Mouse (Mus musculus): ENCODE measurements around the gene Kif3c.

Gene Kif3c

GRCm38 (mm10) chr12:3364508-3365448, at the start of gene Kif3c:
Gene Kif3c, plus strand, starts transcription at chr12:3365132.
- peak; percentile 73 for DNase-seq (ENCODE audit: low read depth, low spot score)

GRCm38 (mm10) chr12:3316083-3316482, 48.8 kb upstream of the Kif3c start:
- no peak for DNase-seq (ENCODE audit: low read depth, low spot score)

DNA sequence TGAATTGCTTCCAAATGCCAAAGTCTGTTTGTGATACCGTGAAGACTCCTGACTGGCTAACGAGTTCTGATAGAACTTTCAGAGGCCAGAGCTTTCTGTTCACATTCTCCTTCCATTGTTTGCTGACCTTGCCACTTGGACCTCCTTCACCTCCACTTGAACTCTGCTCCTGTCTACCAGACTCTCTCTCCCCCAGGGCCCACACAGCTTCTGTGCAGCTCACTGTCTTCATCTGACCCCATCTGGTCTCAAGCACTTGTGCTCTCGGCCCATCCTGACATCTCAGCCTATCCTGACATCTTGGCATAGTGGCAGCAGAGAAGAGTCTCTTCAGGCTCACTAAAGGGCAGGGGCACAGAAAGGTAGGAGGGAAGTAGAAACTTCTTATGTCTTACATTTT, 48.0 kb upstream of the Kif3c start:
- DNase-seq (ENCODE audit: low read depth, low spot score) = no peak

DNA sequence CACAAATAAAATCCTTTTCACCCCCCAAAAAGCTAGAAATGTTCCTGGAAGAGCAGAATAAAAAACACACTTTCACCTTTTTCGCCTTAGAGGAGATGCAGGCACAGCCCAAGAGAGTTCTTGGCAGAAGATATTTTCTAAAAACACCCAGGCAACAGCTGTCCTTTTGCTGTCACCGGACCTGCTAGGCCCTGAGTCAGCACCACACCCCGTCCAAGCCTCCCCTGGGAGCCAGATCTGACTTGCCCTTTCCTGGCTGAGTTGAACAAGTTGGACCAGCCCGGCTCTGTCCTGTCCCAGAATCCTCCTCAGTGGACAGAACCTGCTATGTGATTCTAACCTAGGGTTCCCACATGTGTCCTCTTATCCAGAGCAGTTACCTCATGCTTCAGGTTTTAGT, 45.6 kb upstream of the Kif3c start:
- DNase-seq (ENCODE audit: low read depth, low spot score) = no peak

DNA sequence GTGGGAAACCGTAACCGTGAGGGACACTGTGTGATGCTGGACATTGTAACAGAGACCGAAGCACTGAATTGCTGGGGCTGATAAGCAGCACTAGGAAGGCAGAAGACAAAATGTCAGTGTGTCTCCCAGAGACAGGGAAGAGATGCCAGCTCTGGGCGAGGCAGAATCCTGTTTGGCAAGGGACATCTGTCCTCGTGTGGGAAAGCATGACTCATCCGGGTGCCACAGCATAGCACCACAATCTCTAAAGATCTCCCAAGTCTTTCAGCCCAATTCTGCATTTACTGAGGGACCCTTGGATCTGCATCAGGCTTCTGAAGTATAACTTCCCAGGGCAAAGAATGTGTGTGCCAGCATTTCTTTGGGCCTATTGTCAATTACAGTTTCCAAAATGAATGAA, 41.7 kb upstream of the Kif3c start:
- DNase-seq (ENCODE audit: low read depth, low spot score) = no peak

- DNase-seq (ENCODE audit: low read depth, low spot score) = no peak
Observed at GRCm38 (mm10) chr12:3325232-3325631, 39.7 kb upstream of the Kif3c start.

DNA sequence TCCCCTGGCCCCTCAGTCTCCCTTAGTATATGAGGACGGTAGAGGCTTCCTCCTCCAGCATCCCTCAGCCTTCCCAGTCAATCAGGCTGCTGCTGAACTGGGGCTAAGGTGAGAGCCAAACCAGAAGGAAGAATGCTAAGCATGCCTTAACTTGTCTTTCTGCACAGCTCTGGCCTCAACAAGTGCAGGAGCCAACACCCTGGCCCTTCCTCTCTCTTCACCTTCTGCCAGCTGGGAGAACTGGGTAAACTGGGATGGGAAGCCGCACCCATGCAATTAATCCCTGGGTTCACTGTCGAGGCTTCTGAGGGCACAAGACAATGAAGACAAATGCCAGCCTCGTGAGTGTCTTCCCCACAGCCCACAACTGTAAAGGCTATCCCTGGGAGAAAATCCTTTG, 35.3 kb upstream of the Kif3c start:
- no peak for DNase-seq (ENCODE audit: low read depth, low spot score)

- DNase-seq (ENCODE audit: low read depth, low spot score) = peak; percentile 79
Observed at GRCm38 (mm10) chr12:3338931-3339330, 26.0 kb upstream of the Kif3c start.

- DNase-seq (ENCODE audit: low read depth, low spot score) = no peak
Observed at GRCm38 (mm10) chr12:3344155-3344554, 20.8 kb upstream of the Kif3c start.

DNA sequence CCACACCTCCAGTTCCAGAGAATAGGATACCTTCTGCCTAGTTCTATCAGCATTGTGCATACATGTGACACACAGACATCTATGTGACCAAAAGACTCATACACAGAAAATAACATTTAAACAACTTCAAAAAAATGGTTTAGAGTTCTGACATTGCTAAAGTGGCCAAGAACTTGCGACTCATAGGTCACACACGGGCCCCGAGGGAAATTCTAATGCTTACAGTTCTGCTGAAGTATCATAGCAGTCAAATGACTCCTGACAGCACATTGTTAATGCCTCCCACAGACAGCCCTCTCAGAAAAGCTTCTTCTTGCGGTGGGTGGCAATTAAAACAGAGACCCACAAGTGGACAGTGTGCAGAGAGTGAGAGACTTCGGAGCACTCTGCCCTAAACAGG, 19.9 kb upstream of the Kif3c start:
- DNase-seq (ENCODE audit: low read depth, low spot score) = no peak

- no peak for DNase-seq (ENCODE audit: low read depth, low spot score)
Observed at GRCm38 (mm10) chr12:3347682-3348081, 17.2 kb upstream of the Kif3c start.

GRCm38 (mm10) chr12:3349387-3349786, 15.5 kb upstream of the Kif3c start:
- DNase-seq (ENCODE audit: low read depth, low spot score) = no peak

- no peak for DNase-seq (ENCODE audit: low read depth, low spot score)
Observed at GRCm38 (mm10) chr12:3350136-3350535, 14.8 kb upstream of the Kif3c start.

GRCm38 (mm10) chr12:3352216-3352615, 12.7 kb upstream of the Kif3c start:
- no peak for DNase-seq (ENCODE audit: low read depth, low spot score)

- DNase-seq (ENCODE audit: low read depth, low spot score) = no peak
Observed at GRCm38 (mm10) chr12:3355068-3355467, 9.9 kb upstream of the Kif3c start.

DNA sequence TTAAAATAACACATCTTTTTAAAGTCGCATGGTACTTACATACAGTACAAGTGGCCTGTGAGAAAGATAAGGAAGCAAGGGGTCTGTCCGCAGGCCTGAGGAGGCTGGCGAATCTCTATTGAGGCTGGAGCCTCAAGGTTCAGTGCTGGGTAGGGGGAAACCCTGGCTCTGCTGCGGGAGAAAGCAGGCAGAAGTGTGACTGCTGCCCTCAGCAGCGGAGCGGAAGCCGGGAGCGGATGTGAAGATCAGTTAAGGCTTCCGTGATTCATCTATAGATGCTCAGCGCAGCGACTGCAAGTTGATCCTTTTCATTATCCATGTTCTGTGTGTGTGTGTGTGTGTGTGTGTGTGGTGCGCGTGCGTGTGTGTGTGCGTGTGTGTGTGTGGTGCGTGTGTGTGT, 8.1 kb upstream of the Kif3c start:
- peak; percentile 80 for DNase-seq (ENCODE audit: low read depth, low spot score)

DNA sequence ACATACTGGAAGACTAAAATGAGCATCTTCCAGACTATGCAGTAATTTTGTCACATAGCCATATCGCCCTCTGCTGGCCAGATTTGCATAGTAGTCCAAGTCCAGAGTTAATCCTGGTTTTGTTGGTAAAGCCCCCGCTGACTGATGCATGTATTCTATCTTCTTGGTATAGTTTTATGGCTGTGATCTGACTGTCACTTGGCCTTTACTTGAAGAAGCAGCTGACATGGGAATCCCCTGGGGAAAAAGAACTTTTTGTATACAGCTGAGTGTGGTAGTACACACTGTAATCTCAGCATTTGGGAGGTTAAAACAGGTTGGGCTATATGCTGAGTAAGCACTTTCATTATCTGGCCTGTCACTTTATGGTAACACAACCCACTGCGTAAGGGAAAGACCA, 5.6 kb upstream of the Kif3c start:
- peak; percentile 74 for DNase-seq (ENCODE audit: low read depth, low spot score)

DNA sequence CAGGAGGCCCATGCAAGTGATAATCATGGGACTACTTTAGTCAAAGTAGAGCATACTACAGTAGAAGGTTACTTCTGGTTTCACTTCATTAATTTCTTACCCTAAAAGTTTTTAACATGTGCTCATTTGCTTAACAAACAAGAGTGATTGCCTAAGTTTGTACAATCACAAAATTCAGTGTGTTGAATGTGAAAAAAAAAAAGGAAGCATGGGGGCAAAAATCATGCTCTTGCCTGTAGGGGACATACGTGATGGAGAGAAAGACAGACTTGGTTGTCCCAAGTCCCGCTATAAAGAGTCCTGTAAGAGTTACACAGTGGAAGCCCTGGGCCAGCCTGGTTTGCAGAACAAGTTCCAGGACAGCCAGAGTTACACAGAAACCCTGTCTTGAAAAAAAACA, 4.9 kb upstream of the Kif3c start:
- DNase-seq (ENCODE audit: low read depth, low spot score) = no peak

DNA sequence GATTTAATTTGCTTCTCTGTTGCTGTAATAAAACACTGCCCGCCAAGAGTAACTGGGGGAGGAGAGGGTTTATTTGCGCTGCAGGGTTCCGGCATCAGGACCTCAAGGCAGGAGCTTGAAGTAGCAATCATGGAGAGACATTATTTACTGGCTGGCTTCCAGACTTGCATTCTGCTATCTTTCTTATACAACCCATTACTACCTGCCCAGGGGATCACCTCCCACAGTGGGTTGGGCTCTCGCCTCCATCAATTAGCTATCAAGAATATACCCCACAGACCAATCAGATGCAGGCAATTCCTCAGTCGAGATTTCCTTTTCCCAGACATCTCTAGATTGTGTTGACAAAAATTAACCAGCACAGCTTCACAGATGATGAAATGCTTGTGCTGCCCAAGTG, 856 bp upstream of the Kif3c start:
- no peak for DNase-seq (ENCODE audit: low read depth, low spot score)

- DNase-seq (ENCODE audit: low read depth, low spot score) = no peak
Observed at GRCm38 (mm10) chr12:3365449-3366189, 687 bp downstream of the Kif3c start.

DNA sequence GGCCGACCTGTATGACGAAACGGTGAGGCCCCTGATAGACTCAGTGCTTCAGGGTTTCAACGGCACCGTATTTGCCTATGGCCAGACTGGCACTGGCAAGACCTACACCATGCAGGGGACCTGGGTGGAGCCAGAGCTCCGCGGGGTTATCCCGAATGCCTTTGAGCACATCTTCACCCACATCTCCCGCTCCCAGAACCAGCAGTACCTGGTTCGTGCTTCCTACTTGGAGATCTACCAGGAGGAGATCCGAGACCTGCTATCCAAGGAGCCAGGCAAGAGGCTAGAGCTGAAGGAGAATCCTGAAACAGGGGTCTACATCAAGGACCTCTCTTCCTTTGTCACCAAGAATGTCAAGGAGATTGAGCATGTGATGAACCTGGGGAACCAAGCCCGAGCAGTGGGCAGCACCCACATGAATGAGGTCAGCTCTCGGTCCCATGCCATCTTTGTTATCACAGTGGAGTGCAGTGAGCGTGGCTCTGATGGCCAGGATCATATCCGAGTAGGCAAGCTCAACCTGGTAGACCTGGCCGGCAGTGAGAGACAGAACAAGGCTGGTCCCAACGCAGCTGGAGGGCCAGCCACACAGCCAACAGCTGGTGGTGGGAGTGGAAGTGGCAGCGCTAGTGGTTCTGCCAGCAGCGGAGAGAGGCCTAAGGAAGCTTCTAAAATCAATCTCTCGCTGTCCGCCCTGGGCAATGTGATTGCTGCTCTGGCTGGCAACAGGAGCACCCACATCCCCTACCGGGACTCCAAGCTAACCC, 1.4 kb downstream of the Kif3c start:
- no peak for DNase-seq (ENCODE audit: low read depth, low spot score)

DNA sequence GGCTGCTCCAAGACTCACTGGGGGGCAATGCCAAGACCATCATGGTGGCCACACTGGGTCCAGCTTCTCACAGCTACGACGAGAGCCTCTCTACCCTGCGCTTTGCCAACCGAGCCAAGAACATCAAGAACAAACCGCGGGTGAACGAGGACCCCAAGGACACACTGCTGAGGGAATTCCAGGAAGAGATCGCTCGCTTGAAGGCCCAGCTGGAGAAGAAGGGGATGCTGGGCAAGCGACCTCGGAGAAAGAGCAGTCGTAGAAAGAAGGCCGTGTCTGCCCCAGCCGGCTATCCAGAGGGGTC, 2.0 kb downstream of the Kif3c start:
- DNase-seq (ENCODE audit: low read depth, low spot score) = no peak
